Mouse (Mus musculus) cerebellum, postnatal 10 days (tissue): ENCODE measurements around the gene Cyp26a1.
A peak's percentile ranks its signal among the peaks of the same experiment; 100 is the strongest.

Experiments used
- DNase-seq, 2 experiments: peaks; one replicate each; pipeline ENCODE4 v3.0.0; 2021; ENCODE audit warnings: mixed read lengths in 2 of 2

Cyp26a1 gene

DNA sequence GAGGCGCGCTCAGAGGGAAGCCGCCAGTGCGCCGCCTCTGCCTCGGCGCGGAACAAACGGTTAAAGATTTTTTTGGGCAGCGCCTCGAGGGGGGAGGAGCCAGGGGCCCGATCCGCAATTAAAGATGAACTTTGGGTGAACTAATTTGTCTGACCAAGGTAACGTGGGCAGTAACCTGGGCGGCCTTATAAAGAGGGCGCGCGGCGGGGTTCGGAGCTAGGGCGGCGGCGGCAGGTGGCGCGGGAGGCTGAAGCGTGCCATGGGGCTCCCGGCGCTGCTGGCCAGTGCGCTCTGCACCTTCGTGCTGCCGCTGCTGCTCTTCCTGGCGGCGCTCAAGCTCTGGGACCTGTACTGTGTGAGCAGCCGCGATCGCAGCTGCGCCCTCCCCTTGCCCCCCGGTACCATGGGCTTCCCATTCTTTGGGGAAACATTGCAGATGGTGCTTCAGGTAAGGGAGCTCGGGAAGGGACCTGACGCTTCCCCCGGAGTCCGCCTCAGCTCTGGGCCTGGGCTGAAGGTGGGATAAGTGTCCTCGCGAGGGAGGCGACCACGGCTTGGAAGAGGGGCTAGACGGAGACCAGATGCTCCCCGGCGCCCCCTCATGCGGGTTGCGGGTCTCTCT lies at the start of gene Cyp26a1:
TSS of gene Cyp26a1 (plus strand) at position 148 of the 622 bp plus-strand sequence.
- DNase-seq: no peak

DNA sequence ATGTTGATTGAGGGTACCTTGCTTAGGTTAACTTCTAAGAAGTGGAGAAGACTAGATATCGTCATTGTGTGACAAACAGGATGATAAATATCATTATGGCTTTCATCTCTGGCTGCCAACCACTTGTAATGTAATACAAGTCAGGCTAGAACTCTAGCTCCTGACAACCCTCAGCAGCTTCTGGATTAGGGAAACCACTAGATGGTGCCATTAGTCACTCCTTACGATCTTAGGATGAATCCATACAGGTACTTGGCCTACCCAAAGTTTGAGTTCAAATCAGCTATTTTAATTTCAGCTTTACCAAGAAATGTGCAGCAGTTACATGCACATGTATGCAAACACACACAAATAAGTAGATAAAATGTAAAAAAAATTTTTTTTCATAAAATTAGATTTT lies 49.6 kb upstream of the Cyp26a1 start:
- DNase-seq: peak in 1 of 2 experiments; percentile 9

DNA sequence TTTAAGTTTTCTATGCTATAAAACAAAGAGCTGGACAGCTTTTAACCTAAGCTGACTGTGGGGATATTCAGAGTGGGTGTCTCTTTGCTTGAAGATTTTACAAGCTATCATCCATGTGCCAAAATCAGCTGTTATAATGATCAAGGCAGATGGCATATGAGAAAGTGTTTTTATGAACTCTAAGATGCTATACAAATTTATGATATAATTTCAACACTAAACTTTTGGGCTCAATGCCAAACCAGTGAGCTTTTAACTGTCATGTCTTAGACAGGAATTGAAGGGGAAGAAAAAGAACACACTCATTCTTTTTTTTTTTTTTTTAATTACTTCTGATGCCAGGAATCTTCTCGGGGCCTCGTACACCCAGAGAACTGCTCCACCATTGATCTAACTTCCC lies 47.1 kb upstream of the Cyp26a1 start:
- no peak for DNase-seq

DNA sequence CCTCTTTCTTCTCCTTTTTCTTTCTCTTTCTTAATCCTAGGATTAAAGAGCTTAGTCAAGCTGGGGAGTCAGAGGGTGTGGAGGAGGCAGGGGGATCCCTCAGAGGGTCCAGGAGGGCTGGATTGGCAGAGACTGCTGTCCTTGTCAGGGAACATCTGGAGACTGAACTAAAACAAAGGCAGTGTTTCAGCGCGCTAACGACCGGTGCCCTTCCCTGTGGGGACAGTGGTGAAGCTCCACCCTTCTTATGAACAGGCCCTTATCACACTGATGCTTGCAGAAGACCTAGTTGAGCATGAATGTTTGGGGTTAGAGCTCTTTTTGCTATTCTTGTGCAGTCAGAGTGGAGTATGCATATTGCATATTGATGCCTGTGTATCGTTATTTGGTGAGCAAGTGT lies 43.6 kb upstream of the Cyp26a1 start:
- DNase-seq: no peak

DNA sequence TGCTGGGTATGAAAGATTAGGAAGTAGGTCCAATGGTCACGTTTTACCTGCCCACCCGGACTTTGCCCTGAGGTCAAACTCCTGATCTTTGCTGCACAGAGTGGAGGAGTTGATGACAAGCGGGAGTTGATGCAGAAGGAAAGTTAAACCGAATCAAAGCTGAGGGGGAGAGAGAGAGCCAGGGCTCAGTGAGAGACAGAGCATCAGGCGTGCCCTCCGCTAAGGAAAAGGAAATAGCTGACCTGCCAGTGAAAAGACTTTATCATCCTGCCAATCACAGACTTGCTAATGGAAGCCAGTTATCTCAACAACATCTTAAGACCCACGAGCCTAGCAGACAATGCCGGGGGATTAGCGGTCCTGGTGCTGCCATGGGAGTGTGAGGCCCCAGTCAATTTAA lies 41.2 kb upstream of the Cyp26a1 start:
- DNase-seq: no peak

DNA sequence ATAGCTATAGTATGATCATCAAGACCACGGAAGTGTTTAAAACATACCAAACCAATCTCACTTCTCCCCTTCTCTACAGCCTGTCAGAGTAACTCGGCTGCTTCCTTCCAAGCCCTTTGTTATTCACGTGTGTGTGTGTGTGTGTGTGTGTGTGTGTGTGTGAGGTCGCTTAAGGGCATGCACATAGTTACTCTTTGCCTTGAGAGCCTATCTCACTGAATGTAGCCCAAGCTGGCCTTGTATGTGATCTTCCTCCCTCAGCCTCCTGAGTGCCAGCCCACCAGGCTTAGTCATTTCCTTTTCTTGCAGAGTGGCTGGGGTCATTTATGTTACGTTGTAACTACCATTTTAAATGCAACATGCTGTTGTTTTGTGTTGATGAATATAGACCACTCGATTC lies 32.3 kb upstream of the Cyp26a1 start:
- no peak for DNase-seq

DNA sequence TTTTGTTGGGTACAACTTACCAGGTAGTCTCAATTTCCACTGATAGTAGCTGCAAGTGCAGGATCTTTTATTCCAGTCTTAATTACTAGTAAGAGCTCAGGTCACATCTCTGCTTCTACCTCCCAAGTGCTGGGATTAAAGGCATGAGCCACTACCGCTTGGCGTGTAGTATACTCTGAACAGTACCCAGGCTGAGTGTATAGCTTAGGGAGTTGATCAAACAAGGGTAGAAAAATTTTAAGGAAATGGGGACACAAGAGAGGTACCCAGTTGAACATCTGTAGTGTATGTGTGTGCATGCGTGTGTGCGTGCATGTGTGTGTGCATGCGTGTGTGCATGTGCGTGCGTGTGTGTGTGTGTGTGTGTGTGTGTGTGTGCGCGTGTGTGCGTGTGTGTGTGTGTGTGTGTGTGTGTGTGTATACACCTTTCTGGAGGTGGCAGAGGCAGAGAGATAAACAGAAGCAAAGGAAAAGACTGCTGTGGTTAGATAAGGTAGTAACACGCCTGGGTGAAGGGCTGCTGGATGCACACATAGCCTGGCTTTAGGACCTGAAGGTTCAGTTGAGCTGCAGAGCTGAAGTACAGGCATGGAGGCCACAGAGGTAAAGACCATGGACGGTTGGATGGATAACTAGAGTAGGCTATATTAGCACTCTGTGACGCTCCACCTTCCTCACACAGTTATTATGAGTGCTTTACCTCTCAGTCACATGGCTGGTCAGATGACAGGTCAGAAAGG lies 29.6 kb upstream of the Cyp26a1 start:
- DNase-seq: no peak

DNA sequence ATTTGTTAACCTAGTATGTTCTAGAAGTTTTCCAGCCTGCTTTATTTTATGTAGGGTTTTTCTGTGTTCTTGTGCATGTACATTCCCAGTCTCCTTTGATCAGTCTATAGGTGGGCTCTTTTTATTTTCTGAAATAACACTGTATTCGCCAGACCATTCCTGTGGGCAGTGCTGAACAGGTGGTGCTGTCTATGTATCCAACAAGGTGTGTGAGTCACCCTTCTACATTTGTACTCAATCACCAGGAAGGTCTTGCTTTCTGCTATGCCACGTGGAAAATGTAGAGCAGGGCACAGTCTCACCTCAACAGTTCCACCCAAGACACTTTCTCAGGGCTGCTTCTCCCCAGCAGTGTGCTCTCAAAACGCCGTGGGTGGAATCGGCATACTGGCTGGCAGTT lies 28.9 kb upstream of the Cyp26a1 start:
- no peak for DNase-seq

DNA sequence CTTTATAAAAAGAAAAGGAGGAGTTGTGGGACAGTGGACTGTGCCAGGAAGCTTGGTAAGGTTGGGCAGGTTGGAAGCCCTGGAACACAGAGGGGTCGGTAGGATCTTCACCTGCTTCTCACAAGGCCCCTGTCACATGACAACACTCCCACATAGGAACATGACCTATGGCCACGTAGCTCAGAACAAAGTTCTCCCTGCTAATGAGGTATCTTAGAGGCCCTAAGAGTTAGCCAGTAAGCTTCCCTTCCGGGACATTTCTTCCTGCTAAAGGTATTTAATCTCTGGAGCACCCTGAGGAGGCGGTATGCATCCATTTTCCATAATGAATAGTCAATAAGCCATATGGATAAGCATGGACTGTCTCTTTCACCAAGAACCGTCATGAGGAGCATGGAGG lies 28.1 kb upstream of the Cyp26a1 start:
- DNase-seq: no peak

DNA sequence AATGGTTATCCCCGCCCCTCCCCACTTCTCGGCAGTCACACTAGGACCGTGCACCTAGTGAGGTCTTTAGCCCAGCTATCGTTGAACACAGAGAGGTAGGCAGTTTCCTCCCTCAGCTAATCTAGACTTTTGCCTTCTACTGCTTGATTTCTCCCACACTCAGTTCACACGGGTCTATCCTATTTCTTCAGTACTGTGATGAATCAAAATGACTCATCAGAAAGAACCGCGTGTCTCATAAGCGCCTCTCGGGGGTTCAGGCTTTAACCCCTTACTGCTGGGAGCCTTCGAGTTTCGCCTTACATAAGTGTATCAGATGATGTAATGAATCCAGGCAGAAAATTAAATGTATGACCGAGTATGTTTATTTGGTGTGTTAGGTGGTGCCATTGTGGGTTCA lies 24.2 kb upstream of the Cyp26a1 start:
- DNase-seq: no peak

DNA sequence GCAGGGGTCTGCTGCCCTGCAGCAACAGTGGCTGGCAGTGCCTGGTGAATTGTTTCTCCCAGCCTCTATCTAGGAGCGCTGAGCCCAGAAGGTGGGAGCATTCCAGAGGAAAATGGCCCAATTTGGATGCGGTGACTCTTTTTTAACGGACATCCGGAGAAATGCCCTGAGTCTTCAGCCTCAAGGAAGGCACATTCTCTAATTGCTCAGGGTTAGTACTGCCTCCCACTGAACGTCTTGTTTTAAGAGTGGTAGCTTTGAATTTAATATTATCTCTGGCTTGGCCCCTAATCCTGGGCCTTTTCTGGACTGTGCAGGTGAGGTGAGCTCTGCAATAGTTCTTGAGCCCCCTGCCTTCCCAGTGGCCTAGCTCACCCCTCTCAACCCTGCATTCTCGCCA lies 12.3 kb upstream of the Cyp26a1 start, which contains the start of gene Cyp26c1:
TSS of gene Cyp26c1 (plus strand) at position 301 of the 400 bp plus-strand sequence.
- no peak for DNase-seq

DNA sequence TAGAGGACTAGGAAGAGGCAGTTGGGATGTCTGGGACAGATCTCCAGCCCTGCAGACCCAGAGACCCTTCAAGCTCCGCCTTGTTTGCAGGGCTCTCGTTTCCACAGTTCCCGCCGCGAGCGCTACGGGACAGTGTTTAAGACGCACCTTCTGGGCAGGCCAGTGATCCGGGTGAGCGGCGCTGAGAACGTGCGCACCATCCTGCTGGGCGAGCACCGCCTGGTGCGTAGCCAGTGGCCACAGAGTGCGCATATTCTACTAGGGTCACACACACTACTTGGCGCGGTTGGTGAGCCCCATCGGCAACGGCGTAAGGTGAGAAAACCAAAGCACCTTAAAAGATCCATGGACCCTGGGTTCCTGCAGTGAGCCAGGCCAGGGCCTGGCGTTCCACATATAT lies 11.3 kb upstream of the Cyp26a1 start:
- DNase-seq: no peak

DNA sequence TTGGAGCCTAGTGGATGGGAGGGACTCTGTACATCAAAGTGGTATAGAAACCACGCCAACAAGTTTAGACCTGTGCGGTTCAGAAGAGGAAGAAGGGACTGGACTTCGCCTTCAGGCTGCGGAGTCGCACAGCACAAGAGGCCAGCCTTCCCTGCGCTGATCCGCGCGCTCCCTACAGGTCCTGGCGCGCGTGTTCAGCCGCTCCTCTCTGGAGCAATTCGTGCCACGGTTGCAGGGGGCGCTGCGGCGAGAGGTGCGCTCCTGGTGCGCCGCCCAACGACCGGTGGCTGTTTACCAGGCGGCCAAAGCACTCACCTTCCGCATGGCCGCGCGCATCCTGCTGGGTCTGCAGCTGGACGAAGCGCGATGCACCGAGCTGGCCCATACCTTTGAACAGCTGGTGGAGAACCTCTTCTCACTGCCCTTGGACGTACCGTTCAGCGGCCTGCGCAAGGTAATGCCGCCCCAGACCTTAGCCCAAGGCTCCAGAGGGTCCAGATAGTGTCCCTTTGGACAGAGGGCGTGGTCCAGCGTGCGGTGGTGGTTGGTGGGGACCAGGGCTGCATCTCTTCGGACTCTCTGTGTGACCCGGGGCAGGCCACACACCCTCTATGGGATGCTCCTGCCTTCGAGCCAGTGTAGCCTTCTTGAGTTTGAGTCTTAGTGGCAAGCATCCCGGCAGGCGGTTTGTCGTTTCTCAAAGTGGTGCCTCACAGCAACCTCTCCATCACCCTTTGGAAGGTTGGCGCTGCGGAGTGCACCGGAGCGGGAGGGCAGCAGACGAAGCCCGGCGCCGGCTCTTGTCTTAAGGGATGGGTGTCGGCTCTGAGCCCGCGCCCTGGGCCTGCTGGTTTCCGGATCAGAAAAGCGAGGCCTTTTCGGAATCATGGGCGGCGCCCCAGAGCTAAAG lies 10.4 kb upstream of the Cyp26a1 start:
- DNase-seq: peak; percentile 46 to 50

DNA sequence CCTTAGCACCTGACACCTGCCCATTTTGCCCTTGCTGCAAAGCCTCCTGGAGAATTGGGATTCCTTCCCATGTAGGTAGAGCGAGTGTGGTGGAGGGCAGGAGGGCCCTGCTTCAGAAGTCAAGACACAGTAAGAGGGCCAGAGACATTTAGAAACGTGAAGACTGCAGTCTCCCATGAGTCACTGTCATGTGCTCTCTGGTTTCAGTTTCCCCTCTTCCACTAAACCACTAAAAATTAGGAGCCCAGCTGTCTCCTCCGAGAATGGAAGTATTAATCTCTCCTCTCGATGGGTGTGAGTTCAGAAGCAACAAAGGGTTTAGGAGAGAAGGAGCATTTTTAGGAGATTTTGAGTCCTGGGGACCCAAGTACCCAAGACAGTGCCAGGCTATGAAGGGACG lies 8.1 kb upstream of the Cyp26a1 start:
- DNase-seq: no peak

DNA sequence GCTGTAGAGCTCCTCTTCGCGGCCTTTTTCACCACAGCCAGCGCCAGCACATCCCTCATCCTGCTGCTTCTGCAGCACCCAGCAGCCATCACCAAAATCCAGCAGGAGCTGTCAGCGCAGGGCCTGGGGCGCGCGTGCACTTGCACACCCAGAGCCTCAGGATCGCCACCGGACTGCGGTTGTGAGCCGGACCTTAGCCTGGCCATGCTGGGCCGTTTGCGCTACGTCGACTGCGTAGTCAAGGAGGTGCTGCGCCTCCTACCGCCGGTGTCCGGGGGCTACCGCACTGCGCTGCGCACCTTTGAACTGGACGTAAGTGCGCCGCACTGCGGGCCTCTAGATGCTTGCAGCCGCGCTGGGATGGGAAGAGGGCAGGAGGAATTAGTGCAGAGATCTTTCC lies 6.9 kb upstream of the Cyp26a1 start:
- peak; percentile 36 to 38 for DNase-seq

DNA sequence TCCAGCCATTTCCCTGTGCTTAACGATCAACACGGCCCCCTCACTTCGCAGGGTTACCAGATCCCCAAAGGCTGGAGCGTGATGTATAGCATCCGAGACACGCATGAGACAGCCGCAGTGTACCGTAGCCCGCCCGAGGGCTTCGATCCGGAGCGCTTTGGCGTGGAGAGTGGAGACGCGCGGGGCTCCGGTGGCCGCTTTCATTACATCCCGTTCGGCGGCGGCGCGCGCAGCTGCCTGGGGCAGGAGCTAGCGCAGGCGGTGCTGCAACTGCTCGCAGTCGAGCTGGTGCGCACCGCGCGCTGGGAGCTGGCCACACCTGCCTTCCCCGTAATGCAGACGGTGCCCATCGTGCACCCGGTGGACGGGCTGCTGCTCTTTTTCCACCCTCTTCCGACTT lies 4.7 kb upstream of the Cyp26a1 start:
- peak; percentile 40 to 56 for DNase-seq

DNA sequence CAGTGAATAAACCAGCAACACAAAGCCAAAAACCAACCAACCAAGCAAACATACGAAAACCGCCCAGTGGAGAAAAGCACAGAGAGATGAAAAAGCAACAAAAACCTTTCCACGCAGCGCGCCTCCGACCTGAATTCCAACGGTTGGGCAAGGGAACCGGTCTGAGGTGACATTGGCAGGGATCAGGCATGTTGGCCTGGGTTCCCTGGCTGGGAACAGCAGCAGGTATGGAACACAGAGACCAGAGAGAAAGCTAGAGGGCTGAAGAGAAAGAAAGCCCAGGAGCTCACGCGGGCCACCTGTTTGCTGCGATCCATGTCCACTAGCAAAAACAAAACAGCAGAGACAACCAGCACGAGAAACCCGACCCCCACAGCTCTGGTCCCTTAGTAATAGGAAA lies 2.5 kb upstream of the Cyp26a1 start:
- DNase-seq: no peak

DNA sequence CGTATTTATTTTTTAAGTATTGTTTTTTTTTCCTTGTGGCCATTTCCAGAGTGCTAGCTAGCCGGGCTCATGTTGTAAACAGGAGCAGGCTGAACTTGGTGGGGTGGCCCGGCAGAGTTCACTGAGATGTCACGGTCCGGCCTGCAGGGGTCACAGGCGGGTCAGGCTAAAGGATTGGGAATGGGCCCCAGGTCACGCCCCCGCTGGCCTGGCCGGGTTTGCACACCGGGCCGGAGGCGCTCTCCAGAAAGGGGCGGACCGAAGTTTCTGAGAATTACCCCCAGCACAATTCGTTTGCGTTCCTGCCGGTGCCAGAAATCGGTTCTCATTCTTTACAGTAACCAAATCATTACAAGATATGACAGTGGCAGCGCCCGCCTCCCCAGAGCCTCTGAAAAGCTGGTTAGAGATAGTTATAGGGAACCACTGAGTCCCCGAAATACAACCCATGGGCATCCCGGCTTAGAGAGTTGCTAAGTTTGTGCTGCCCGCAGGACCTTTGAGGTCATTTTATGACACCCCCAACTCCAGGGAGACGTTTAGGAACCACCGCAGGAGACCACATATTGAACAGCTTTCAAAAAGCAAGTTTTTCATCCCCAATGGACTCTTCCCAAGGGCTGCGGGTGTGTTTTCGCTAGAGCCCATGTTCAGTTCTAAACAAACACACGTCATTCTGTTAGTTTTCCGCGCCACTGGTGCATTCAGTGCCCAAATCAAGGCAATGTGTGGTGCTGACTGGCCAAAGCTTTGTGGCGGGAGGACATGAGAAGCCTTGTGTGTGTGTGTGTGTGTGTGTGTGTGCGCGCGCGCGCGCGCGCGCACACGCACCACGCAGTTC lies 1.6 kb upstream of the Cyp26a1 start:
- DNase-seq: no peak

DNA sequence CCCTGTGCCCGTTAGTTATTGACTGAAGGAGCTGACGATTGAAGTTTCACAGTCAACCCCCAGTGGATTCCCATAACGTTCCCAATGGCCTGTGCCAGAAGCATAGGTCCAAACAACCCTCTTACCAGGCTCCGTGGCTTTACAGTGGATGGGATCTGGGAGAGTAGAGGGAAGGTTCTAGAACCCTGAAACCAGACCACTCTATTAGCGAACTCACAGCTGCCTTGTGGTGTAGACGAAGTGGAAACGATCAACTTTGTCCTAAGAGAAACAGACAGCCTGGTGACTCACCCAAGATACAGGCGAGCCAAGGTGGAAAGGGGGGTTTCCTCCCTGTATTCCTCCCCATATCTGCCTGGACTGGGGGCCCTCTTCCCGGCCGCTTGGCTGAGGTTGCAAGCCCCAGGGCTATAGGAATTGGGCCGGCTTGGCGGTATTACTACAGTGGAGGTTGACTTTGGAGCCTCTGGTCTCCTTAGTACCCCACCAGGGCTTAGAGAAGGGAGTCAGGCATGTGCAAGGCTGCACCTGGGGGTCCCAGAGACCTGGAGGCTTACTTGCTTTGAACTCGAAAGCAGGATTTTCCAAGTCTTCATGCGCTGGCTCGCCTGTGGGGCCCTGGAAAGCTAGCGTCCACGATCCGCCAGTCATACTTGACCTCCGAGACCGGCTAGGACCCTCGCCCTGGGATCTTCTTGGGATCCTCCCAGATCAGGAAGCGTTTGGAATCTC lies 829 bp upstream of the Cyp26a1 start:
- no peak for DNase-seq

DNA sequence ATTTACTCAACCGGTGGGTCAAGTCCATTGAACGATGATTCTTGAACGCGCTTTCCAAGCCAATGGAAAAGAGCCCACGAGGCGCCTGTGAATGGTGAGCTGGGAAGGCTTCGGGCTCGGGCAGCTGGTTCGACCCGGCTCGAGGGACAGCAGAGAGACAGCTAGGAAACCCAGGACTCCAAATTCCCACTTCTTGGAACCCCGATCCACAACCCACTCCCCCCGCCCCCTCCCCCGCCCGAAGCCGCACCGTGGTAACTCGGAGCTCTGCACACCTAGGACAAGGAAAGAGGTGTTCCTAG lies 312 bp upstream of the Cyp26a1 start:
- DNase-seq: no peak

DNA sequence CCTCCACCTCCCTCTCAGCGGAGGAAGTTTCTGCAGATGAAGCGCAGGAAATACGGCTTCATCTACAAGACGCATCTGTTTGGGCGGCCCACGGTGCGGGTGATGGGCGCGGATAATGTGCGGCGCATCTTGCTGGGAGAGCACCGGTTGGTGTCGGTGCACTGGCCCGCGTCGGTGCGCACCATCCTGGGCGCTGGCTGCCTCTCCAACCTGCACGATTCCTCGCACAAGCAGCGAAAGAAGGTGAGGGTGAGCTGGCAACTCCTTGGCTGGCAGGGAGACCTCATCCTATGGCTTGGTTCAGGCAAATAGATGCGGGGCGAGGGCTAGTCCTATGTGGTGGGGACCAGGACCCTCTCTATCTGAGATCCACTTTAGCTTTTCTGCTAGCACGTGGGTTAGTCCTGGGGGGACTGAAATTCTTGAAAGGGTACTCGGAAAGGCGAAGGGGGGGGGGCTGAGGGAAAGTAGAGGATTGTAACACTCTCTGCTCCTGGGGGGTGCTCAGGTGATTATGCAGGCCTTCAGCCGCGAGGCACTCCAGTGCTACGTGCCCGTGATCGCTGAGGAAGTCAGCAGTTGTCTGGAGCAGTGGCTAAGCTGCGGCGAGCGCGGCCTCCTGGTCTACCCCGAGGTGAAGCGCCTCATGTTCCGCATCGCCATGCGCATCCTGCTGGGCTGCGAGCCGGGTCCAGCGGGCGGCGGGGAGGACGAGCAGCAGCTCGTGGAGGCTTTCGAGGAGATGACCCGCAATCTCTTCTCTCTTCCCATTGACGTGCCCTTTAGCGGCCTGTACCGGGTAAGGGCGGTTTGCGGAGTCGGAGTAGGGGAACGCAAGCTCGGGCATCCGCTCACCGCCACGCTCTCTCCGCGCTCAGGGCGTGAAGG lies 919 bp downstream of the Cyp26a1 start:
- DNase-seq: no peak
